Mouse (Mus musculus): ENCODE measurements at regions not wholly inside any gene's neighbourhood (a gene's known extent, or its start where the extent isn't known, plus 50 kb on each side); places are given as distances from the start of the nearest gene placed in this dataset.
"Not testable (repeated sequence)": the region's sequence is repeated elsewhere in the genome, so short reads cannot be mapped to it uniquely, and the experiment has no call there.

DNA sequence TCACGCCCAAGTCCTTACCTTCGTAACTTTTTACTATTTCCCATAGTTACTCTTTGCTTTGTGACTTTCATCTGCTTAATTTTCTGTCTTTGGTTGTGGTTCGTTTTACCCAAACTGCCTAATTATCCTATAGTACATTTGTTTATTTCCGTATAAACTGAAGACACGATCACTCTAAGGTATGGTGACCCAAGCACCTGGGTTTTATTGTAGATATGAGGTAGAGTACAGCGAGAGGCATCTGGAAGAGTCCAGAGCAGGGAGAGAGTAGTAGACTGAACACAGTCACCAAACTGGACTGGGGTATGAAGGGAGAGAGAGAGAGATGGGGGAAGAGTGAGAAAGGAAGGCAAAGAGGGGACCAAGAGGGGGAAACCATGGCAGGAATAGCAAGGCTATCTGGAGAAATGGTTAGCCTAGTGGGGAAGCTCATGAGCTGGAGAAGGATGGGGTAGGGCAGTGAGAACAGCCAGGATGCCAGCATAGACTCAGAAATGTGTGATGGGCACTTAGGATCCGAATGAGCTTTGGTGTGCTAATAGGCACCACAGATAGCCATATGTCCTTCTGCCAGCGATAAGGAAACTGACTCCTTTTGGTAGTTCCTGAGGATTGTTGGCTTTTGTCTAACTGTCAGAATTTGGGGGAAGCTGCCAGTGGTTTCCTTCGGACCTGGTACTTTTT is 197.9 kb upstream of the Hs6st1 start:
- no peak for DNase-seq (ENCODE audit: extremely low spot score in 1 of 2, low spot score in 2 of 2)
- intact Hi-C loops (cut with DNase I): loop anchor here (10.0 kb wide), 1 partner anchor 195 kb away; the partner anchor contains the start of gene Hs6st1

DNA sequence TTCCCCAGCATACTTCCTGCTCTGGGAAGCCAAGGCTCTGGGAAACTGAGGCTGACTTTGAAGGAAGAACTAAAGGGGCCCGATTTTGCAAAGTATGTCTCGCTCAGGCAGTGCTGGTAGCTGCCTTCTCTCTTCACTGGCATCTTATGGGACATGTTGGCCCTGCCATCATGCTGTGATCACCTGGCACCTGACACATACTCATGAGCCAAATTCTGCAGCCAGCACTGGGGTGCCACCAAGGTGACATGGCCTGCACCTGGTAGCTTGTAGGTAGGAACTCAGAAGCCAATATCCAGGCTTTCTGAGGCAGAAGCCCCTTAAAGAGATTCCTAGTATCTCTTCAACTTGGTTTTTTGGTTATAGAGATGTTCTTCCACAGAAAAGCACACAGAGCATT is 195.2 kb upstream of the Hs6st1 start:
- intact Hi-C loops (cut with DNase I): loop anchor here (10.0 kb wide), 1 partner anchor 192 kb away; the partner anchor contains the start of gene Hs6st1
- DNase-seq (ENCODE audit: extremely low spot score in 1 of 2, low spot score in 2 of 2): no peak

DNA sequence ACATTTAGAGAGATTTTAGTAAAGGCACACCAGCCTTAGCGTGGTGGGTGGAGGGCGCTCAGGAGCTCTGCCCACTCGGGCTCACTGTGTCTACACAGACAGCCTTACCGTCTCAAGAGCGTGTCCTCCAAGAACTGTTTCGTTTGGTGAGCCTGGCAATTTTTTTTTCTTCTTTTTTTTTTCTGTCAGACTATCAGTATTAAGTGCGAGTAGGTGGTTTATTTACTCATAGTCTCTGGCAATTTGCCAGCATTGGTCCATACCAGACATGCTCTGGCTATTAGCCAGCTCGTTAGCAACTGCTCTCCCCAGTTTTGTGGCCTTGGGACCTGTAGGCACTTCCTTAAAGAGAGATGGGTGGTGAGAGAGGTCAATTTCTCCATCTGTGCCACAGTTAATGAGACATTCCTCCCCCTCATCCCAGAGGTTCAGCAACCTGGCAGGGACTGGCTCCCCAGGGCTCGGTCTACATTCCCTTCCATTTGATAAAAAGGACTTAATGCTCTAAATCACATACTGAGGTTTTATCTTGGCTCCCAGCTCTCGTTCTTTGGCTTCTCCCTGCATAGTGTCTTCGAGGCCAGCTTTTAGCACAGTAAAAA is 192.9 kb upstream of the Hs6st1 start:
- no peak for DNase-seq (ENCODE audit: extremely low spot score in 1 of 2, low spot score in 2 of 2)
- intact Hi-C loops (cut with DNase I): loop anchor here (10.0 kb wide), 1 partner anchor 189 kb away; the partner anchor contains the start of gene Hs6st1

DNA sequence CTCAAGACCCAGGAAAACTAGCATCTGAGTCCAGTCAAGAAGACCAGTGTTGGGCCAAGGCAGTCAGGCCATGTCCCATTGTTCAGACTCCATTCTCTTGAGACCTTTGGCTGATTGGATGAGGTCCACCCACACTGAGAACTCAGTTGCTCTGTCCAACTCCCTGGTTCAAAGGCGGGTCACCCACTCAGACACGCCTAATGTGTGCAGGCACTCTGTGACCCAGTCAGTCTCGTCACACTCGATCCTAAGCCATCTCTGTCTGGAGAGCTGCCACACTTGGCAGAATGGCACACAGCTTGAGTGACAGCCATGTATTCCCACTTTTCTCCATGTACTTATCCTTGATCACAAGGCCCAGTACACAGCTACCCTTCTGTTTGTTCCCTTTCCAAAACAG is 189.8 kb upstream of the Hs6st1 start:
- intact Hi-C loops (cut with DNase I): loop anchor here (10.0 kb wide), 1 partner anchor 186 kb away; the partner anchor contains the start of gene Hs6st1
- no peak for DNase-seq (ENCODE audit: extremely low spot score in 1 of 2, low spot score in 2 of 2)

DNA sequence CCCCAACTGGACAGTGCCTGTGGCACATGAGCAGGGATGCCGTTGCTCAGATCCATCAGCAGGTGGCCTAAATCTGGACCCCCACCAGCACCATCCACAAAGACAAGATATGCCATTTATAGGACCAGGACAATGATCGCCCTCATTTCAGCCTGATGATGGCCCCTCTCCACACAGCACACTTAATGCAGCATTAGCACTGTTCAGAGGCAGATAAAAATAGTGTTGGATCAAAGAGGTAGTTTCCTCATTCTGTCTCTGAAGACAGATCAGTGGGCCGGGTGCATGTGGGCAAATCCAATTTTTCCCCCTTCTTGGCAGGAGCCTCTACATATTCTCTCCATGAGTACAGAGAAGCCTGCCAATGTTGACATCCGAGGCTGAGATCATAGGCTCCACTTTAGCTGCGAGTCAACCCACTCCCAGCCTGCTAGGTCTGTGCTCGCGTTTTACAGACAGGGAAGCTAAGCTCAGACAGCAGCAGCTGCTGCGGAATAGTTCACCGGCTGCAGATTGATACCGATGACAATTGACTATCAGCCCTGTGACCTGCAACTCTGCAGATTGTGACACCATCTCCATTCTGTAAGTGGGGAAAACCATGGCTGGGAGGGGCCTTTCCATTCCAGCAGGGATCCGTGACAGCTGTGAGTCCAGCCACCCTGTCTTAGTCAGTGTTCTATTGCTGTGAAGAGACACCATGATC is 188.7 kb upstream of the Hs6st1 start:
- intact Hi-C loops (cut with DNase I): loop anchor here (10.0 kb wide), 1 partner anchor 185 kb away; the partner anchor contains the start of gene Hs6st1
- peak; percentile 47 to 77 for DNase-seq (ENCODE audit: extremely low spot score in 1 of 2, low spot score in 2 of 2)

DNA sequence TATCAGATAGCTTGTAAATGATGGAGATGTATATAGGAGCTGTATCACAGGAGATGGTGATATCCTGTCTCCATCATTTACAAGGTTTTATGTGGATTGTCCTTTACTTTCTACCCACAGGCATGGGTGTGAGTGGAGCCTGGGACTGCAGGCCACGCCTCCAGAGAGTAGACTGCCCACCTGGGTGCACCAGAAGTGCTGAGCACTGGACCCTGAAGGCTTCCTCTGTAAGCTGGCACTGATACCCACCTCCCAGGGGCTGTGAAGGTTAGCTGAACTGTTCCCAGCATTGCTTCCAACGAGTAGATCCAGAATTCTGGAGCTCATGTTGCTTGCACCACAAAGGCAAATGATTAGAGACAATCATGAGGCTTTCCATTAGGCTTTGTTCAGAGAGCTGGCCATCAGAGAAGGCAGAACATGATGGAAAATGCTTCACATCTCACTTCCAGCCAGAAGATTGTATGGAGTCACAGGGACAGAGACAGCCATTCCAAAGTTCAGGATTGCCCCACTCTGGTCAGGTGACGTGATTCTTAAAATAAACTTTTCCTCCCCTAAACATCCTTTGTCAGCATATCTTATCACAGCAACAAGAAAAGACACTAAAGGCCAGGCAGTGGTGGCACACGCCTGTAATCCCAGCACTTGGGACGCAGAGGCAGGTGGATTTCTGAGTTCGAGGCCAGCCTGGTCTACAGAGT is 187.5 kb upstream of the Hs6st1 start:
- DNase-seq (ENCODE audit: extremely low spot score in 1 of 2, low spot score in 2 of 2): no peak
- intact Hi-C loops (cut with DNase I): no loop called here

DNA sequence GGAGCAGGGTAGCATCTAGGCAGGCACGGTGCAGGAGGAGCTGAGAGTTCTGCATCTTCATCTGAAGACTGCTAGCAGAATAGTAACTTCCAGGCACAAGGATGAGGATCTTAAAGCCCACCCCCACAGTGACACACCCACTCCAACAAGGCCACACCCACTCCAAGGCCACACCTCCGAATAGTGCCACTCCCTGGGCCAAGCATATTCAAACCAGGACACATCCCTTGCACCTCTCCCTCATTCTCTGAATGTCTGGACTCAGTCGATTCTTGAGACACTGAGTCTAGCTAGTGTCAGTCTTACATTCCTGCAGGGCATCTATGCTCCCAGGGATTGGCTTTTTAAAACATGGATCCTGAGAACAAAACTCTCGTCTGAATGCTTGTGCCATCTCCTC is 186.7 kb upstream of the Hs6st1 start:
- DNase-seq (ENCODE audit: extremely low spot score in 1 of 2, low spot score in 2 of 2): no peak
- intact Hi-C loops (cut with DNase I): no loop called here

DNA sequence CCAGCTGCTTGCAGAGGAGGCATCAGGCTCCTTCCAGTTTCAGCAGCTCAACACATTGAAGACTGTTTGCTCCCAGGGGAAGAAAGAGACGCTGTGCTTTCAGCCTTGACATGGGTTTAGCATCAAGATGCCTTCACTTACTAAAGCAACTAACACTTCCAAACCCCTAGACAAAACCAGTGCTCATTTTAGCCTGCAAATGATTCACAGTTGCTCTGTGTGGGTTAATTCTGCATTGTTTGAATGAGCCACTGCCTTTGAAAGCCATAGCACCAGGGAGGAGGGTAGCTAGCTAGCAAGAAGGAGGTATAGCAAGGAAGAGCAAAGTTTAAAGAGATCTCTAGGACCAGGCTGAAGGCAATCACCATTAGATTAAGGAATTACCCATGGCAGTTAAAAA is 186.1 kb upstream of the Hs6st1 start:
- no peak for DNase-seq (ENCODE audit: extremely low spot score in 1 of 2, low spot score in 2 of 2)
- intact Hi-C loops (cut with DNase I): no loop called here

DNA sequence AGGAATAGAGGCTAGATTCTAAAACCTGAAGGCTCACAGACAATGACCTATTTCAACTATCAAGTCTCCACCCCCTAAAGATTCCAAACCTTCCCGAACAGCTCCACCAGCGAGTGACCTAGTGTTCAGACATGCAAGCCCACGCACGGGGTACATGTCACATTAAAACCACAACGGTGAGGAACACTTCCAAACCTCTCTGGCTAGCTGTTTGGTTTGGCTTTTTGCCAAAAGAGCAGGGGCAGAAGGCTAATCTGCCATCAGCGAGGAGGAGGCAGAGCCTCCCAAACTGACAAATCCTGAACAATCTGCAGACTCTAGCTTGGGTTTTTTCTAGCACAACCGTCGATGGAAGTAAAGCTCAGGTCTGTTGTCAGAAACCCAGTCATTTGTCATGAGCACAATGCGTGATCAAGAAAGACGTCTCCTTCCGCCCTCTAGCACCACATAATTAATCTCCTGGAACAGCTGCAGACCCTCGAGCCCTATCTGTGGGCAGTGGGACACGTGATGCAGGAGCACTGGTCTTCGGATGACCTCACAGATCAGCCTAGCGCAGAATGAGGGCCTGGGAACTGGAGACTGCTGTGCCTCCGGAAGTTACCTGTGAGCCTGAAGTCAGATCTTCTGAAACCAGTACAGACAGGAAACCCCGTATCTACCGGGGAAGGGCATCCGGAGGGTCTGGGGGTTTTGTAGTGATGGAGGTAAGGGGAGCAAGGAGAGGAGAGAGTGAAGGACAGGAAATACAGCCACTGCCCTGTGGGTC is 178.3 kb upstream of the Hs6st1 start:
- DNase-seq (ENCODE audit: extremely low spot score in 1 of 2, low spot score in 2 of 2): no peak
- intact Hi-C loops (cut with DNase I): no loop called here

DNA sequence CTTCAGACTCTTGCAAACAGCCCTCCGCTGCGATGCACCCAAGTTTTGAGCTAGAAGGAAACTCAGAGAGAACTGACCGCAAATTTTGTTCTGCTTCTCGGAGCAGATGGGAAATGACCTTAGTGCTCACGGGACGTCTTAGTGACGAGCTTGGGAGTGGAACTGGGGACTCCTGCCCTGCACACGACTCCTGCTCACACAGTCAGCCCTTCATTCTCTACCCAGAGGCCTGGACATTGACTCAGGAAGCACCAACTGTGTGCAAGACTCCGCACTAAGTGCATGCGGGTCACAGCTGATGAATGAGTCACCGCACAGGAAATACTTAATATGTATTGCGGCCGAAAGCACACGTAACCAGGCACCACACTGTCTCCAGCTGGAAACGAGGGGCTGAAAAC is 177.7 kb upstream of the Hs6st1 start:
- no peak for DNase-seq (ENCODE audit: extremely low spot score in 1 of 2, low spot score in 2 of 2)
- intact Hi-C loops (cut with DNase I): no loop called here

DNA sequence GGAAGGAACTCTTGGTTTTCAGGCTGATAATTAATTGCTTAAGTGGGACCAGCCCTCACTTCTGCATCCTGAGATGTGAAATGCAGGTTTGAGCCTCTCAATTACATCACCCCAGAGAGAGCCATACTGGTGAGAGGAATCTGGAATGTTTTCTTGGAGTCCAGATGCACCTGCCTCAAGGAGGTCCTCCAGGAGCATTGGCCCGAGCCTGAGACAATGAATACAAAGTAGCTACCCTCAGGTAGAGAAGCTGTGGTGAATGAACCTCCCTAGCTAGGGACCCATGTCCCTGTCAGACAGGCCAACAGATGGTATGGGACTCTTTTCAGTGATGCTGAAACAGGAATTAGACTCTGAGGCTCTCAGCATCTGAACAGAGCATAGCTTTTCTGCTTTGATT is 168.7 kb upstream of the Hs6st1 start:
- DNase-seq (ENCODE audit: extremely low spot score in 1 of 2, low spot score in 2 of 2): no peak

DNA sequence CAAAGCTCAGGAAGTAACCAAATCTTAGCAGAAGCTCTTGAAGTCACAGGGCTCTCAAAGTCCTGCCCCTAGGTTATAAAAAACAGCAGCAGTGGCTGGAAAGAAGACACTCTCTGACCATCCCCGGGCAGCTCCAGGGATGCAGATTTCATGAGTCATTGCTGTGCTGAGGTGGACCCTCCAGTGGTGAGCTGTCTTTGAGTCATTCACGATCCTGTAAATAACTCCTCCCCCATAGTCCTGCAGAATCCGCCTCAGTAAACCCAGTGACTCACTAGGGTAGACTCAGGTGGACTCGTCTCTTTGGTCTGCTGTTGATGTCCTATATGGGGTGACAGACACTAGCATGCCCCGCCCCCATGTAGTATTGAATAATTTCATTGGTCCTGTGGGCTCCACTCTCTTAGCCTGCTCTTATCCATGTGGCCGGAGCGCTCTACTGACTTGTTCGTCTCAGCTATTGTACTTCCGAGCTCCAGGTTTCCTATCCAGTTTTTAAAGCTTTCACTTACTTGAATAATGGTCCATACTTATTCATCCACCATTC is 164.1 kb upstream of the Hs6st1 start:
- DNase-seq (ENCODE audit: extremely low spot score in 1 of 2, low spot score in 2 of 2): no peak
- intact Hi-C loops (cut with DNase I): no loop called here

More for the DNA sequence above, 168.7 kb upstream of the Hs6st1 start:
- intact Hi-C loops (cut with DNase I): no loop called here

DNA sequence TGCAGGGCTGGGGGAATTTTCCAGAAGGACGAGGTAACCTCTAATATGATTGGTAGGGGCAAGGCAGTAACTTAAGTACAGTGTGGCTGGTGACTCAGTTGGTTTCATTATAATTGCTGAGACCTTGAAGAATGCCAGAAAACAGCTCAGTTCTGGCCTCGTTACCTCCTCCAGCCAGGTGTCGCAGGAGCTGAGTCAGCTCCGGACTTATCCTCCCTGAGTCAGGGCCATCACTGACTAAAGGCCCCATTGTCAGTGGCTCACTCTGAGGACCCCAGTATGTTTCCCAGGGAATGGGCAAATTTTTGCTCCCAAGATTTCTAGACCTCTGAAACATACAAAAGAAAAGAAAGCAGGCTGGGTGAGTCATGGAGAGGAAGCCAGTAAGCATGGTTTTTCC is 154.6 kb upstream of the Hs6st1 start:
- intact Hi-C loops (cut with DNase I): no loop called here
- DNase-seq (ENCODE audit: extremely low spot score in 1 of 2, low spot score in 2 of 2): no peak

DNA sequence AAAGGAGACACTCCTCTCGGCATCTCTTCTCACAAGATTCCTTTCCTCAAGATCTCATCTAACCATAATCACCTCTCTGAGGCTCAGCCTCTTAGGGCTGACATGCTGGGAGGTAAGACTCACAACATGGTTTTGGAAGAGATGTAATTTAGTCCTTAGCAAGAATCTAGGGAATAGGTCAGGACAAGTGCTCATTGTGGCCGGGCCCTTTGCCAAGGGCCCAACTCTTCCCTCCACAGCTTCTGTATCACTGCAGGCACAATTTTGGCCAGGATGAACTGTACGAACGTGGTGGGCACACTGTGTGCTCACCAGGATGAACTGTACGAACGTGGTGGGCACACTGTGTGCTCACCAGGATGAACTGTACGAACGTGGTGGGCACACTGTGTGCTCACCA is 154.0 kb upstream of the Hs6st1 start:
- DNase-seq (ENCODE audit: extremely low spot score in 1 of 2, low spot score in 2 of 2); intact Hi-C loops (cut with DNase I): not testable (repeated sequence)

DNA sequence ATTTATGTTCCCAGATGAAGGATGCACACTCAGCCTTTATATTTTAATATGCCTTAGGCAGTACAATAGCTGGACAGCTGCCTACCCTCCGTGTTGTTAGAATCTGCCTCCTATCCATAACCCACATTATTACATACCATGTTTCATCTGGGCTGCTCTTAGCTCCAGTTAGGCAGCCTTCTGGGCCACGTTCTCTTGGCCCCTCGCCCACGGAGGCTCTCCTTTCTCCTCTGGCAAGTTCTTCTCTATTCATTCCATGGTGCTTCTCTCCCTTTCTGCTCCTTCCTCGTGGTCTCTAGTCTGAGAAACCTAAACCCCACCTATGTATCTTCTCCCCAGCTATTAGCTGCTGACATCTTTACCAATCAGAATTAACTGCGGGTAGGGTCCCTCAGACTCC is 152.7 kb upstream of the Hs6st1 start:
- no peak for DNase-seq (ENCODE audit: extremely low spot score in 1 of 2, low spot score in 2 of 2)
- intact Hi-C loops (cut with DNase I): no loop called here

DNA sequence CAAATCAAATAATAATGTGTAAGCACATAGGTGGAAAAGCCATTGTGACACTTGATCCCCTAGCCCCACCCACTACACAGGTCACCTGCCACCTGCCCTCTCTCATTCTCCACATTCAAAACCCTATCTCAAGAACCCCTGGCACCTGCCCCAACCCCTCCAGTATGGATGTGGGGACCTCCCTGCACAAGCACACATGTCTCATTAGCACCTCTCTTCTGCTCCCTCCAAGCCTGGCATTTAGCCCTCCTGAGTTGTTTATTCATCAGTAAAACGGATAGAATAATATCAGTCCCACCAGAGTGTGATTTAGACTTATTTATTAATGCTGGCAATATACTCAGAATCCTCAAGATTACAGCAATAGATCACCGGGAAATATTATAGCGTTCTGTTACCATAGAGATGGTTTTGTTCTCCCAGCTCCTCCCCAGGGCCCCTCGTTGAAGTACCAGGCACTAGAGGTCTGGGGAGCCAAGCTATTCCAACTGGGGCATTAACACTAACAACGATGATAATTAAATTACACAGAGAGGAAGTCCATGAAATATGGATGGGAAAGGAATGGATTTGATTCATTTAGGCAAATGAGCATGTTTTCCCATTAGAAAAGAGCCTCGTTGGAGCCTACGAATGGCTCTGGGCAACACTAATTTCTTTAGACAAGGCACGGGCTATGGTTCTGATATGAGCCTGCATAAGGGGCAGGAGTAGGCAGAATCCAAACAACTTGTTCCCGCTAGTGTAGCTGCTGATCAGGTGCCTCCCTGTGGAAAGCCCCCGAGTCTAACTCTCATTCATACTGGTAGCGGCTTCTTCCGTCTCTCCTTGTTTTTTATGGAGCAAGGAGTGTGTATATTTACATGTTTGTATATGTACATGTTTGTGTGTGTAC is 148.1 kb upstream of the Hs6st1 start:
- peak in 1 of 2 experiments; percentile 22 for DNase-seq (ENCODE audit: extremely low spot score in 1 of 2, low spot score in 2 of 2)
- intact Hi-C loops (cut with DNase I): no loop called here

DNA sequence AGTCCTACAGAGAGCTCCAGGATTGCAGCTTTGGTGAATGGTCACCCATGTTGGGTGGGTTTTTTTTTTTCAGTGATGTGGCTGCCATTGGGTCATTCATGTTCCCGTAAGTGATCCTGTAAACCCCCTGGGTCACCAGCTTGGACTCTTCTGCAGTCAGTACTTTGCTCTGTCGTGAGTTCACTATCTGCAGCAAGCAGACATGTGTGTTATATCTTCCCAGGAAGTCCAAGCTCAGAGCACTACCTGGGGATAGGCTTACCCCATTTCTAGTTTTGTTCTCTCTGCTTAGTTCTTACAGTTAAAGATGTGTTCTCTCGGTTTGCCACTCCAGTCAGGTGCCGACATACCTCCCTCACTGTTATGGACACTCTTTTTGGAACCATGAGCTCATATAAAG is 143.4 kb upstream of the Hs6st1 start:
- no peak for DNase-seq (ENCODE audit: extremely low spot score in 1 of 2, low spot score in 2 of 2)
- intact Hi-C loops (cut with DNase I): no loop called here
